Mouse (Mus musculus): ENCODE results near the gene Hif1an.
A peak's percentile ranks its signal among the peaks of the same experiment; 100 is the strongest.

Hif1an gene

GRCm38 (mm10) chr19:44564006-44564405 lies 1.4 kb downstream of the Hif1an start:
- no peak for DNase-seq (ENCODE audit: low spot score)

- no peak for DNase-seq (ENCODE audit: low spot score)
These were observed 5.1 kb downstream of the Hif1an start for GRCm38 (mm10) chr19:44567763-44568162.

GRCm38 (mm10) chr19:44576275-44576674 lies 13.6 kb downstream of the Hif1an start:
- DNase-seq (ENCODE audit: low spot score): no peak

- DNase-seq (ENCODE audit: low spot score): no peak
These were observed 15.4 kb downstream of the Hif1an start for GRCm38 (mm10) chr19:44578038-44578437.

DNA sequence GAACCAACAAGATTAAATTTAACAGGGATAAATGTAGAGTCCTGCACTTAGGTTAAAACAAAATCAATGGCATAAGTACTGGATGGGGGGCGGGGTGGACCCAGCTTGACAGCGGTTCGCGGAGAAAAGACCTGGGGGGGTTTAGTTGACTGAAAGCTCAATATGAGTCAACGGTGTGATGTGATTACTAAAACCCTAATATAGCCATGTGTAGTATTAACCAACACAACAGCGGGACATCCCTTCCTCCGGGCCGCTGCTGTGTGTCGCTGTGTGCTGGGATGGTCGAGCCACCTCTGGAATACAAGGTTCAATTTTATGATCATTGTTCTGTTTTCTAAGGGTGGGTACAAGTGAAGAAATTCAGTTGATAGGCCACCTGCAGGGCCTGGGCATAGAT lies 19.5 kb downstream of the Hif1an start:
- no peak for DNase-seq (ENCODE audit: low spot score)

DNA sequence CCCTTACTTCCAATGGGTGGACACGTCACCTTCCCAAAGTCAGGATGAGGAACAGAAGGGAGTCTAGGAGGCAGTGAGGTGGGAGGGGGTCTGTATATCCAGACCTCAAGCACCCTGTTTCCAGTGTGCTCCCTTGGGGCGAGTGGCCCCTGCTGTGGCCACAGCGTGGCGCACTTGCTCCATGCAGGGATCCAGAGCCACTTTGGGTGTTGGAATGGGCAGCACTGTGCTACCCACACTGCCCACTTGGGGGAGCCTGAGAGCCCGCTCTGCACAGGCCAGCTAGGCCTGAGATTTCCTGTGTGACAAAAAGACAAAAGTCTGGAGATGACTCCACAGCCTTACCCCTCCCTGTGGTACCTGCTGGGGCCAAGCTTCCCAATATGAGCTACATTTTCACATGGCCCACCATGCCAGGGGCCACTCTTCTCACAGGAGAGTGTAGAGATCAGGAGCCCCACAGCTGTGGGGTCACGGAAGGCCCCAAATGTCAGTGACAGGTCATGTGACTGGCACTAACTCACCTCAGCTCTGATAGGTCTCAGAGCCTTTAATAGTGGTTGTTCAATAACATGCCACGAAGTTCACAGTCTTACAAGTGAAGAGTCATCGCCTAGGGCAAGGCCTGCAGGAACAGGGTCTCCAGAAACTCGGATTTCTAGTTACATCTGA lies 20.1 kb downstream of the Hif1an start:
- DNase-seq (ENCODE audit: low spot score): peak; percentile 90

DNA sequence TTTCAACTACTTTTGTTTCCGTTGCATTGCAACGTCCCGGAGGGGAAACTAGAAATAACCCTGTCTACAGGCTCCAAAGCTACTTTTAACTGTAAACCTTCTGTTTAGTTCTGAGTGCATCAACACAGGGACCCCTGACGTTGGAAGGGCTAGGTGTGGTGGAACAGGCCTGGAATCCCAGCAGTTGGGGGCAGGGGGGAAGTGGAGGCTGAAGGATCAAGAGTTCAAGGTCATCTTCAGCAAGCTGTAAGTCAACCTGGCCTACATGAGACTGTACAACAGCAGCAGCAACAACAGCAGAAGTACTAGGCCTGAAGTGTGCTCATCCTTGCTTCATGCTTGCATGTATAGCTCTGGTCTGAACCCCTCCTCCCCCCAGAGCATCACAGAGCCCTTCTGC lies 25.4 kb downstream of the Hif1an start:
- no peak for DNase-seq (ENCODE audit: low spot score)

- no peak for DNase-seq (ENCODE audit: low spot score)
These were observed 27.1 kb downstream of the Hif1an start for GRCm38 (mm10) chr19:44589591-44590223.

DNA sequence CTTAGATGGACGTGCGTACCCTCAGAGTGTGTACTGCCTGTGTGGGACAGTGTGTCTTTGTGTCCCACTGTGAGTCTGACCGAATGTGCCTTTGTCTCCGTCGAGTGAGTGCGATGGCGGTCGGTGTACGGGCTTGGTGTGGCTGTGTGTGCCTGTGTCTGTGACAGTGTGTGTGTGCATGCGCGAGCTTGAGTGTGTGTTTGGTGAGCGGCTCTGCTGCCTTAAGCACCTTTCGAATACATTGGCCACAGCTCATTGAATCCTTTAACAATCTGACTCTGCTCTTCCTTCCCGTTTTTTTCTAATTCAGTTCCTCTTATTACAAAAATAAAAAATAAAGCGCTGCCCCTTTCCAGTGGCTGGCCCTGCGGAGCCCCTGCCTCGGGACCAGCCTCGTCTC lies 28.3 kb downstream of the Hif1an start:
- no peak for DNase-seq (ENCODE audit: low spot score)

- DNase-seq (ENCODE audit: low spot score): no peak
These were observed 29.0 kb downstream of the Hif1an start for GRCm38 (mm10) chr19:44591638-44592037.

GRCm38 (mm10) chr19:44594180-44594579 lies 31.5 kb downstream of the Hif1an start:
- no peak for DNase-seq (ENCODE audit: low spot score)

- DNase-seq (ENCODE audit: low spot score): no peak
These were observed 55.5 kb downstream of the Hif1an start for GRCm38 (mm10) chr19:44618166-44618565.
